Mouse (Mus musculus): ENCODE measurements at regions not wholly inside any gene's neighbourhood (a gene's known extent, or its start where the extent isn't known, plus 50 kb on each side); places are given as distances from the start of the nearest gene placed in this dataset.

DNA sequence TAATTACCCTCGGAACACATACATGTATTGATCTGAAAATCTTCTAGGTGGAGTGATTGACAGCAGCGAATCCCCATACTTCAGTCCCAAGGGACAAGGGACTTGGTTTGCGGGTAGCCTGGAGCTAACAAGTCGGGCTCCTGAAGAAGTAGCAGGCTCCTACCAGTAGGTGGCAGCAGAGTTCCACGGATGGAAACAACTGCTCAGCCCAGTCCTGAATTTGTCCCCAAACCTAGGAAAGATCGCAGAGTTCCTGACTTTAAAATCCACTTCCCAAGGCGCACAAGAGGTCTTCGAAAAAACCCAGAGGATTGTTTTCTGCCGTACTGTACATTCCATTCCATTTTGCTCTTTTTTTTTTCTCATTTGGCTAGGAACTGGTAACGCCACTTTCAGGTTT lies 169.4 kb downstream of the Arrdc4 start:
- peak; percentile 92 for DNase-seq (ENCODE audit: low spot score)

DNA sequence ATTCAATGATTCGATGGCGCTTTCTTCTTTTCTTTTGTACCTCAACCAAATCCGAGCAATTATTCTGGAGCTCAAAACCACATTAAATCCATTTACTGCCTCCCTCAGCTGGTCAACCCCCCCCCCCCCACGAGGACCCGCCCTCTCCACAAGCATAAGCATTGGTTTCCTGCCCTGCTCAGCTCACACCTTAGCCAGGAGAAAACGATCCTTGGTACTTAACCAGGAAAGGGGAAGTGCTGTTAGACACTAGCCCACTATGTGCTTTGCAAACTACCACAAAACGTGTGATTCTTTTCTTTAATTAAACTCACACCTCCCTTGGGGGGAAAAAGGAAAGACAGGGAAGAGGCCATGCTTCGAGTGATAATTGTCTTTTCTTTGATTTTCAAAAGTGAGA lies 169.8 kb downstream of the Arrdc4 start:
- no peak for DNase-seq (ENCODE audit: low spot score)

DNA sequence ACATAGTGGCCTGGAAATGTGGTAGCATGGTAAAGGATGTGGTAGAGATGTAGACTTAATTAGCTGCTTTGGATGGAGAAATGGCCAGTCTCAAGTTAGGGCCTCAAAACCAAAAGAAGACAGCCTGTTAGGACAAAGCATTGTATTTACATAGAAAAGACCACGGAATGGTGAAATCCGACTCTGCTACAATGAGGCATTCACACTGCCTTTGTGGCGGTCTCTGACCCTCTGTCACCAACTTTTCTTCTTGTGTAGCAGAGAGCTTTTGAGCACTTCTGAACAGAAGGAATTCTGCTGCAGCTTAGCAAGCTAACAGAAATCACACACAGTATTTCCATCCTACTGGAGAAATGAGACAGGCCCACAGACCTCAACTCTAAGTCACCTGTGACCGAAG lies 177.7 kb downstream of the Arrdc4 start:
- no peak for DNase-seq (ENCODE audit: low spot score)

DNA sequence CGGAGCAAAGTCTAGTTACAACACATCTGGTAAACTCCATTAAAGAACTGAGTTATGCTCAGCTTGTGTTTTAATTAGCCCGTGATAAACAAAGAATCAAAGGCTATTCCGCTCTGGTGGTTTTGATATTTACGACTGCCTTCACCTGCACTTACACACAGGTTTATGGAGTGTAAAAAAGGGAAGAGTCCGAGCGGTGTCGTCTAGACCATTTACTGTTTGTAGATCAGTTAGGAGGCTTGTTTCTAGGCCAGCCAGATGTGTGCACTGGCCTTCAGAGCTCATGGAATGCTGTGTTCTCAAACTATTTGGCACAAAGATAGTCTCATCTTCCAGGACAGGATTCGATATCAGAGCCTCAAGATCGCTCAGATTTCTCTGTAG lies 180.9 kb downstream of the Arrdc4 start:
- DNase-seq (ENCODE audit: low spot score): no peak

DNA sequence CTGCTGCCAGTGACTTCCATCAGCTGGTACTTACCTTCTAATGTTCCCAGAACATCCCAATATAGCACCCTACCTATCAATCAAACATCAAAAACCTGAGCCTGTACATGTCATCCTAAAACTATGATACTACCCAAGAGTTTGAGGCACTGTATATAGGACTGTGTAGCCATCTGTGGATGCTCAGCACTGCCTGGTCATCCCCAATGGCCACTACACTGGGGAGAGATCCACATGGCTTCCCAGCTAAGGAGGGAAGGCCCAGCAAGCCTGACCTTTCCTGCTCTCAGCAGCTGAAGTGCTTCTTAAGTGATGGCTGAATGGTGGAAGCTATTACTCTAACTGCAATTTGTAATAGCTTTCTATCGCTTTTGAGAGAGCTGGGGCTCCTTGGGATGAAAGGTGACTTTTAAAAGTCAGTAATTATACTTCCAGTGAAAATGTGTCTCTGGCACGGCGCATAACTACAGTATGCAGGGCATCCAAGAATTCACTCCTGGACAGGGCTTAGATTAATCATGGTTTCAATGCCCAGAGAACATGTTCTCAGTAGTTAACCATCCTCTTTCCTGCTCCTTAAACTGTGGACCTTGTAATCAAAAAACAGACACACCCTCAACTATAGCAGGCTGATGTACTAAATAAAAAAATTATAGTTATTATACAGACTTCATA lies 181.5 kb downstream of the Arrdc4 start:
- no peak for DNase-seq (ENCODE audit: low spot score)

DNA sequence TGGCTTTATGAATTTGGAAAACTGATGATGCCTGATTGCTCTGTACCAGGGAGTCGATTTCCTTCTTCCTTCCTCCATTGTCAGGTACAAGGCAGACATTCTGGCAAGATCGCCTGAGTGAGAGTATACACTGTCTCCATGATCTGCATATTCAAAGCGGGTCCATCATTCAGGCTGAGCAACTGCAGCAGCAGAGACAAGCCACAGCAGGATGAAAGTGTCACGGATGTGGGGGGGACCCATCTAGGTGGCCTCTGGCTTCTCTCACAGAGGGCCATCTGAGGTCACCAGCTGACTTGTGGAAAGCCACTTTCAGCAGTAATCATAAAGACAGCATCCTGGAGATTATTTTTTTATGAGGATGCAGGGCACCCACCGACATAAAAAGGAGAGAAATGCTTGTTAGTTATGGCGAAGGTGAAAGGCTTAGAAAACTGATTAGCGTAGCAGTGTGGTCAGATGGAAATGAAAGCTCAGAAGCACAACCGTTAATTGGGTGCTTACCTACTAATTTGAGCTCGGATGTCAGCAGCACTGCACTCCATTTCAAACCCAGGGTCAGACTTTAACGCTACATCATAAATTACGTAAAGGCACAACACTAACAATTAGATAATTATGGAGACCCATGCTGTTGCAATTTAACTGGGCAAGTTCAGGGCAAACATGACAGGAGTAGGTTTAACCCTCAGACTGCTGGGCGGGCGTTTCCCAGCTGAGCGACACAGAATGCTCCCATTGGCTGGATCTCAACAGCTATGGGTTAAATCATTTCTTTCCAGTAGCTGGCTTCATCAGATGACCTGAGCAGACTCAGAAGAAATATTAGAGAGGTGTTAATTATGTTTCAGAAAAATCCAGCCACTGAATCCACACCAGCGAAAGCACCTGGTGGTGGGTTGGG lies 189.3 kb downstream of the Arrdc4 start:
- no peak for DNase-seq (ENCODE audit: low spot score)

DNA sequence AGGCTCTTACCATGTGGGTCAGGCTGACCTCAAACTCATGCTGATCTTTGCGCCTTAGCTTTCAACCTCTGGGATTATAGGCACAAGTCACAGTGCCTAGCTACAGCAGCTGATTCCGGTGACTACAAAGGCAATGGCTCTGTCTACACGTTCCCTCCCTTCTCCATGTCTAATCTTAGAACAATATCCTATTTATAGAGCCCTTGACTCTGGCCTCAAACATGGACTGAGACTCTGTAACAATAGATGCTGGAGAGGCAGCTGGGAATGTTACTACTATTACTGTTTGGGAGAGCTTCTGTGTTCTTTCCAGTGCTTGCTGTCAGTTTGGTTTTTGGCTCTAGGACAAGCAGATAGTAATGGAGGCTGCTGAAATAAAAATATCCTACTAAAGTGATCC lies 198.7 kb downstream of the Arrdc4 start:
- DNase-seq (ENCODE audit: low spot score): no peak

DNA sequence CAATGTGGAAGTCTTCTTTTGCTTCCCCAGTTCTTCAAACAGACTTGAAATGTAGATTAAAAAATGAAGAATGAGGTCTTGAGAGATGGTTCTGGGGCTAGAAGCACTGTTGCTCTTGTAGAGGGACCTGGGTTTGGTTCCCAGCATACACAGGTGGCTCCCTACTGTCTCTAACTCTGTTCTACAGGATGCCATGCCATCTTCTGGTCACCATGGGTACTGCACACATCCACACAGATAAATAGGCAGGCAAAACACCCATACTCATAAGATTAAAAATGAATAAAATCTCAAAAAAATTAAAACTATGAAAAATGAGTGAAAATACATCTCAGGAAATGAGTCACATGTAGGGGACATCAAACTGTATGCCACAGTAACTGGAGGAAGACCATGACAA lies 200.9 kb downstream of the Arrdc4 start:
- no peak for DNase-seq (ENCODE audit: low spot score)

DNA sequence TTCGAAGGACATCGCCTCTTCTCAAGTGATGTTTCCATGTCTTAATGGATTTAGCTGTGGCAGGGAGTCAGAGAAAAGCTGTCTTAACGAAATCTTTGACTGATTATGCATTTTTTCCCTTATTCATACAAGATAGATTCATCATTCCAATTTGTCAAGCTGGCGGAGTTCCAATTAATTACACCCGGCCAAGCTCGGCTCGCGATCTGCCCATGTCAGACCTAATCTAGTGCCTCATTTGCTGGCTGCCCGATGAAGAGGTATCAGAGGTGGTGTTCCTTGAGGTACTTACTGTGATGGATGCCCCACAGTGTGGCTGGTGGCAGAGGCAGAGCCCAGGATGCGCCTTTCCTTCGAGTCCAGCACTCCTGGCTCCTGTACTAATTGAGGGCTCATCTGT lies 204.9 kb downstream of the Arrdc4 start:
- DNase-seq (ENCODE audit: low spot score): no peak

DNA sequence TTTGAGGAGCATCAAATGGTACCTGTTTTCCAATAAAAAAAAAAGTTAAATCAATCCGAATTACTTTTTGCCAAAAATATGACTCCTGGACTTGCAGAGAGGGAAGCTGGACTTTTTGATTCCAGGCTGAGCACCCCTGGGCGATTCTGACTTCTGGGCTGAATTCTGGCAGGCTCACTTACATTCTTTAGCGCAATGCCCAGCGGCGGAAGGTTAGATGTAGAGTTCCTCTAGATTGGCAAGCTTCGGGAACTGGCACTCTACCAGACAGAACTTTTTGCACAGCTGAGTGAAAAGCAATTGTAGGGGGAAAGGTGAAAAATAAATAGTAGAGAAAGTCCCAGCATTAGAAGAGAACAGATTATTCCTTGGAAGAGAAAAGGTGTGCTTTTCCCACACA lies 235.5 kb downstream of the Fam169b start:
- DNase-seq (ENCODE audit: low spot score): no peak

DNA sequence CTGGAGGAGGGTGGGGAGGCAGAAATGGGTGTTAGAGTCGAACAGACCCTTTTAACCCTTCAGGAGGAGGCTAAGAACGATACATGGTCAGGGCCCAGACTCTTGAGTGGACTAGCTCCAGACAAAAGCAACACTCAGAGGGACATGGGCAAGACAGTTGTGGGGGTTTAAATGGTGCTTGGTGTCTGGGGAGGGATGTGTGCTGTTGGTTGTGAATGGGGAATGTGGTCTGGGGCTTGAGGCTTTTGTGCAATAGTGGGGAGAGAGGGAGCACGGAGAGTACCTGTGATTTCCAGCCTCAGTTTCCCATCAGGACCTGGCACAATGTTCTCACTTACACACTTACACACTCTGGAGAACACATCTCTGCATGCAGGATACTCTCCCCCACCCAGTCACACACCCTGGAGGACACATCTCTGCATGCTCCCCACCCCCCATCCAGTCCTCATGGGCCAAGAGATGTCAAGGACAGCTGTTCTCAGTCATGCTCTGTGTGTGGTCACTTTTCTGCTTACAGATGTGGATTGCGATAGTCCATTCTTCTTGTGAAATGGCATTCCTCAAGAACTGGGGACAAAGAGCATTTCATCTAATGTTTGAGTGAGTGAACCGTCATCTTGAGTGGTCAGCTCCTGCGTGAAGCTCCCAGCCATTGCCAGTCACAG lies 217.6 kb downstream of the Fam169b start:
- DNase-seq (ENCODE audit: low spot score): no peak

DNA sequence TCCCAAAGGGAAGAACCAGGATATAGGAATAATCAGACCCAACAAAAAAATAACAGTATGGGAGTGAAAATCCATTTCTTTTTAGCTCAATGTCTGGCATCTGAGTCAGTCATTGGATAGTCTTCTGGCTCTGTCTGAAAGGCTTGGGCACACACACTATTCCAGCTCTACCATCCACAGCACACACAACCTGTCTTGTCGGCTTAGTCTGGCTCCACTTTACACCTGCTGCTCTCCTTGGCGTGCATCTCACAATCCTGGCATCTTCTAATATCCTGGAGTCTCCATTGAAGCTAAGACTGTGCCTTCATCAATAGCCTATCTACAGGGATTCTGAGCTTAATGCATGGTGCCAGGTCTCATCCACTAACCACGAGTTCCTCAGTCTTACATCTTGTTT lies 213.0 kb downstream of the Fam169b start:
- no peak for DNase-seq (ENCODE audit: low spot score)

DNA sequence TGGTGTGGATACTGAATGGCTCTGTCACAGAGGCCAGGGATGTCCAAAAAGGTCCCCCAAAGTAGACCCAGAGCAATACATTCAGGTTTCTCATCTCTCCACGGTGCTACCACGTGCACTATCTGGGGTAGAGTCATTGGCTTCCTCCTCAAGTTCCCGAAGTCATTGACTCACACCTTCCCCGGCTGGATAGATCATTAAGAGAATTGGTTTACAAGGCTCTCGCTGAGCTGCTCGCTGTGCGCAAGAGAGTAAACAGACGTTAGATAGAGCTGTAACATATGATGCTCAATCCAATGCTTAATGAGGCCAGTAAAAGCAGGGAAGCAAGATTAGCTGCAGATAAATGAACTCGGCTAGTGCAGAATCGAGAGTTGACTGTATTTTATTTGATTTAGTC lies 208.9 kb downstream of the Fam169b start:
- no peak for DNase-seq (ENCODE audit: low spot score)

DNA sequence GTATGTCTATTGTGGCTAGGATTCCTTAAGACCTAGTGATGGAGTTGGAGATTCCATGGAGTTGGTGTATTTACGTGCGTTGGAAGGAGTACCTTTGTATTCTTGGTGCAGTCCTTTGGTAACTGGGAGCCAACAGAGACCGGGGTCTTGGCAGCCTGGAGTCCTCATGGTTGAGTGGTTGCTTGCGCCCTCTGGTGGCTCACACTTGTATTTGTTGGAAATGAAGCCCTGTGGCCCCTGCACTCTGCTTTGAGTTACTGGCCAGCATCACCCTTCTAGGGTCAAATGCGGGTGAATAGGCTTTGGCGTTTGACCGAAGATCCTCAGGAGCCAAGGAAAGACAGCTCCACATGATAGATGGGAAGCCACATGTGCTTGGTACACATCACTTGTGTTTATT lies 207.1 kb downstream of the Fam169b start:
- DNase-seq (ENCODE audit: low spot score): peak; percentile 79

DNA sequence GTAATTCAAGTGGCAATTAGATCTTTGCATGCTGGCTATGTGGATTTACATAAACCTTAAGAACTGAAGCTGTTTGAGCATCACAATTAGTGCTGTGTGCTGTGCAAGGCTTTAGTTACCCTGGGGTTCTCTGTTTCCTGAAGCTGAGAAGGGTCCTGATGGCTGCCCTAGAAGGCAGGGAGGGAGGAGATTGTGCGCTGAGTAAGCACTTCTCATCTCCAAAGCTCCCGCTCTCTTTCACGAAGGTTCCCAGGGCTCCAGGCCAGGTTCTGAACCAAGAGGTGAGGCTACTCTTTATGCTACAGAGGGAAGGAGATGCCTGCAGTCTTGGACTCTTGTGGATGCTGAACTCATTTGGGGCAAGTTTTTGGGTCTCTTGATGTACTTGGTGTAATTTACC lies 206.7 kb downstream of the Fam169b start:
- no peak for DNase-seq (ENCODE audit: low spot score)

DNA sequence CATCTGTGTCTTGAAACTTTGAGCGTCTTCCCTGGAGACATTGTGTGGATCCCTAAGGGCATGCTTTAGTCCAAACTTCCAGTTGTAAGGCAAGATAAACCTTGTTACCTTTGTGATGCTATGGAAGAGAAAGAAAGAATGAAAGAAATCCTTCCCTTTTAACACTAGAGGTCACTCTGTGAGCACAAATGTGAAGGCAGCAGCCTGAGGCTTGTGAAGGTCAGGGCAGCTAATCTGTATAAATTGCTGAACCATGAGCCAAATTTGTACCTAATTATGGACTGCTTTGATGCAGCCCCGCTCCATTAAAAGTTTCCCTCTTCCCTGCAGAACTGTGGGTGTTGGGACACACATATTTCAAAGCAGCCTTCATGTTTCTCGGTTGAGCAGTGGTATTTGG lies 204.4 kb downstream of the Fam169b start:
- DNase-seq (ENCODE audit: low spot score): no peak

DNA sequence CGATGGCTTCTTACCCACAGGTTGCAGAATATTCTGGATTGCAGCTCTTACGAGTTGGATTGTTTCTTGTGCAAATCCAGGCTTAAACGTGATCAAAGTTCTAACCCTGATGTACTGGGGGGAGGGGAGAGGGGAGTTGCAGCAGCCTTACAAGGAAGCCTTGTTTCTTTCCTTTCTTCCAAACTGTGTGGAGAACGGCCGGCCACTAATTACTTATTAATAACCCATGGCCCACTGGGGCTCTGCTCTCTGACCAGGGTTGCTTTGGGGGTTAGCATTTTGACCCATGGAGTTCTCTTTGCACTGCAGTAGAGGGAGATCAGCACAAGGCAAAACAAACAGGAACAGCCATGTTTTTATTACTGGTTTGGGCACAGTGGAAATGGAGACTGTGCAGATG lies 199.2 kb downstream of the Fam169b start:
- DNase-seq (ENCODE audit: low spot score): no peak

DNA sequence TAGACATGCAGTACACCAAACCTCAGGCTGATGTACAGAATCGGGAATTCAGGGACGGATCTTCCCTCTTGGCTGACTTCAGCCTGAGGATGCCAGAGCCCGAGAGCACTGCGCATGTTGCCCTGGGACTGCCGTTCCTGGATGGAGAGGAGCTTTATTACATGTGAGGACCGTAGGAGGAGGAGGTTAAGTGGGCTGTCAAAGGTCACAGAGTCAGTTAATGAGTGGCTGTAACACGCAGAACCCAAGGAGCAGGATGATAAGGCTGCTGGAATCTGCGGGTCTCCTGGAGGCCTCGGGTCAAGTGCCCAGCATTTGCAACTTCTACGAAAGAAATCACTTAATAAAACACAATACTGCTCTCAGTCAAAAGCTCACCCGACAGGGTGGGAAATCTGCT lies 197.3 kb downstream of the Fam169b start:
- DNase-seq (ENCODE audit: low spot score): no peak

DNA sequence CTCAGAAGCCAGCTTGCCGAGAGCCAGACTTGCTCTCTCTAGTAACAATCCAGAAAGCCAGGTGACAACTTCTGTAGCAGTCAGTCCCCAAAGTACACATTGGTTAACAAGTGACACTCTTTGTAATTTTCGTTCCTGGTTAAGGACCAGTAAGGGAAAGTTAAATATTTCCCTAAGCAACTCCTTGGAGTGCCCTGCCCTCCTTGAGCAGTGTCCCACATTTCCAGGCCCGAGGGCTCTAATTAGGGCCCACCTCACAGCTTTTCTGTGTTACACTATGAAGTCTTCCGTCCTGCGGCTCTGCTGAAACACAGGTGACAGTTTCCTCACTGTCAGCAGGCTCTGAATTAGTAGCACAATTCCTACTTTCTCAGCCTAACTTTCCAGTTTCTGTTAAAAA lies 194.9 kb downstream of the Fam169b start:
- DNase-seq (ENCODE audit: low spot score): no peak

DNA sequence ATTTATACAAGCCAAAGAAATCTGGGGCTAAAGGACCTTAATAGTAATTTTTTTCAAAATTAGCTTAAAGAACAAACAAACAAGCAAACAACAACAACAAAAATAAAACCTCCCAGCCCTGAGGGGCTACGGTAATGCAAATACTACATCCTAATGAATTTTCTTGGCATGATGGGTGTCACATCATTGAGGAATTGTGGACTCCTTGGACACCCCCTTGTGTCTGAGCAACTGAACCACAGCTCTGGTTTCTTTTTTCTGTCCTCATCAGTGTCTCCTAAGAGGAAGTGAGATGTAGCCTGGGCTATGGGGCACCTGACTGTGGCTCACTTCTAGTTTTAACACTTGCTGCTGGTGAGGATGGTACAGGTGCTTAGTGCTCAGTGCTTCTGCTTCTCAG lies 184.2 kb downstream of the Fam169b start:
- no peak for DNase-seq (ENCODE audit: low spot score)

DNA sequence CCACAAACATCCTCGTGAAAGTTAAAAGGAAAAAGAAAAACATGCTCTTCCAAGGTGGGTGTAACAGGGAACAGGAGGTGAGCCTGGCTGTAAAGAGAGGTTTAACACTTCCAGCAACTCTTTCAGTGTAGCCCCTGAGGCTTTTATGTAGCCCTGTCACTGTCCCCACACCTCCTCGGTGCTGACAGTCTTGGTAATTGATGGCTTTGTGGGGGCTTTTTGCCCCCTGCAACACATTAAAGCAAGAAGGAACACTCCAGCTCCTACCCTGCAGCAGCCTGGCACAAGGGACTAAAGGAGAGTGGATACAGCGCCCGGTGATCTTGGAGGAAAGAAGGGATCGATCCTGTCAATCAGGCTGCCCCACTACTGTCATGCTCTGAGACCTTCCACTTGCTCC lies 181.8 kb downstream of the Fam169b start:
- no peak for DNase-seq (ENCODE audit: low spot score)

DNA sequence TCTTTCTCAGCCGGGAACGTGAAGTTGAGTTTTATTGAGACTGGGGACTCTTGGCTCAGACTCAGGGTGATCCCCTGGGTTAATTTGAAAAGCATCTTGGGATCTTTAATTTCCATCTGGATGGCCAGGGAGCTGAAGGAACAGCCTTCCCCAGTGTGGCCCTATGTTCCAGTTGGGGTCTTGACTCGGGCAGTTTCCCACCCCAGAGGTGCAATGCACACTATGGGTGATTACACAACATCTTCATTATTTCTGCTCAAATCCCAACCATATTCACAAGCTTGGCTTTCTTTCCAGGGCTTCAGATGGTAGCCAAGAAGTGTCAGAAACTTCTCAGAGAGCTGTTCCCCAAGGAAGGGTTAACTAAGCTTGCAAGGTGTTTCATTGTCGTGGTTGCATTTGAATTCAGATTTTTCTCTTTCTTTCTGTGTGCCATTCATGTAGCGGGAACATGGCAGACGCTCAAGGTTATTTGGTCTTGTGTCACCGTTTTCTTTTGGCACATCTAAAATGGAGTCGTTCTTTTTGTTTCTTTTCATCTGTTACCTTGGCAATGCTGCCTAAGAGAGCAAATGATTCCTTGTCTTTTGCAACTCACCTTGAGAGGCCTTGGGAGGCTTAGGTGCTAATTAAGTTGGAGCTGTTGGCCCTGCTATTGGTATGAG lies 179.5 kb downstream of the Fam169b start:
- no peak for DNase-seq (ENCODE audit: low spot score)

Measured in testis, postnatal 10 days (tissue).